Mouse (Mus musculus): ENCODE measurements around the gene Pcdh19.

Pcdh19 gene

GRCm38 (mm10) chrX:133688840-133689239, at the start of gene Pcdh19:
TSS of gene Pcdh19 (minus strand) at chrX:133688987.
- TF ChIP-seq GATA4 (IDR thresholded peaks at IDR 0.05; ENCODE audit: insufficient replicate concordance, low read length): no peak

GRCm38 (mm10) chrX:133735871-133736270, 47.1 kb upstream of the Pcdh19 start:
- no peak for TF ChIP-seq GATA4 (IDR thresholded peaks at IDR 0.05; ENCODE audit: insufficient replicate concordance, low read length)

GRCm38 (mm10) chrX:133734984-133735383, 46.2 kb upstream of the Pcdh19 start:
- TF ChIP-seq GATA4 (IDR thresholded peaks at IDR 0.05; ENCODE audit: insufficient replicate concordance, low read length): no peak

GRCm38 (mm10) chrX:133721517-133721916, 32.7 kb upstream of the Pcdh19 start:
- TF ChIP-seq GATA4 (IDR thresholded peaks at IDR 0.05; ENCODE audit: insufficient replicate concordance, low read length): no peak

- no peak for TF ChIP-seq GATA4 (IDR thresholded peaks at IDR 0.05; ENCODE audit: insufficient replicate concordance, low read length)
Observed at GRCm38 (mm10) chrX:133710621-133711020, 21.8 kb upstream of the Pcdh19 start.

- TF ChIP-seq GATA4 (IDR thresholded peaks at IDR 0.05; ENCODE audit: insufficient replicate concordance, low read length): no peak
Observed at GRCm38 (mm10) chrX:133702902-133703301, 14.1 kb upstream of the Pcdh19 start.

GRCm38 (mm10) chrX:133696461-133696860, 7.7 kb upstream of the Pcdh19 start:
- TF ChIP-seq GATA4 (IDR thresholded peaks at IDR 0.05; ENCODE audit: insufficient replicate concordance, low read length): no peak

GRCm38 (mm10) chrX:133693037-133693760, 4.4 kb upstream of the Pcdh19 start:
- no peak for TF ChIP-seq GATA4 (IDR thresholded peaks at IDR 0.05; ENCODE audit: insufficient replicate concordance, low read length)

GRCm38 (mm10) chrX:133692392-133692790, 3.6 kb upstream of the Pcdh19 start:
- TF ChIP-seq GATA4 (IDR thresholded peaks at IDR 0.05; ENCODE audit: insufficient replicate concordance, low read length): no peak

GRCm38 (mm10) chrX:133691581-133692391, 3.0 kb upstream of the Pcdh19 start:
- no peak for TF ChIP-seq GATA4 (IDR thresholded peaks at IDR 0.05; ENCODE audit: insufficient replicate concordance, low read length)

GRCm38 (mm10) chrX:133690822-133691221, 2.0 kb upstream of the Pcdh19 start:
- TF ChIP-seq GATA4 (IDR thresholded peaks at IDR 0.05; ENCODE audit: insufficient replicate concordance, low read length): no peak

- no peak for TF ChIP-seq GATA4 (IDR thresholded peaks at IDR 0.05; ENCODE audit: insufficient replicate concordance, low read length)
Observed at GRCm38 (mm10) chrX:133689576-133690250, 926 bp upstream of the Pcdh19 start.

GRCm38 (mm10) chrX:133688156-133688555, 631 bp downstream of the Pcdh19 start:
- no peak for TF ChIP-seq GATA4 (IDR thresholded peaks at IDR 0.05; ENCODE audit: insufficient replicate concordance, low read length)

- TF ChIP-seq GATA4 (IDR thresholded peaks at IDR 0.05; ENCODE audit: insufficient replicate concordance, low read length): no peak
Observed at GRCm38 (mm10) chrX:133687666-133688151, 1.1 kb downstream of the Pcdh19 start.

GRCm38 (mm10) chrX:133686533-133687311, 2.1 kb downstream of the Pcdh19 start:
- TF ChIP-seq GATA4 (IDR thresholded peaks at IDR 0.05; ENCODE audit: insufficient replicate concordance, low read length): no peak

All from liver, adult (tissue).